Mouse (Mus musculus) right cerebral cortex, postnatal 36 days (tissue): Measurements from ENCODE around the gene Cog2.

Experiments
- DNase-seq, 2 experiments: peaks; one replicate each; pipeline ENCODE4 v3.0.0; 2022; ENCODE audit warnings: low spot score in 2 of 2, mixed read lengths in 1 of 2

Cog2 gene

GRCm38 (mm10) chr8:124520249-124521080 is at the start of gene Cog2:
Gene Cog2, plus strand, starts transcription at chr8:124520767.
- DNase-seq = peak; percentile 87 to 88

- DNase-seq = no peak
Measured at GRCm38 (mm10) chr8:124475690-124476089, 44.9 kb upstream of the Cog2 start.

GRCm38 (mm10) chr8:124476701-124477100 is 43.9 kb upstream of the Cog2 start:
- DNase-seq = peak; percentile 78 to 91

- DNase-seq = no peak
Measured at GRCm38 (mm10) chr8:124479251-124479650, 41.3 kb upstream of the Cog2 start.

- no peak for DNase-seq
Measured at GRCm38 (mm10) chr8:124480321-124480720, 40.2 kb upstream of the Cog2 start.

- no peak for DNase-seq
Measured at GRCm38 (mm10) chr8:124482790-124483189, 37.8 kb upstream of the Cog2 start.

- no peak for DNase-seq
Measured at GRCm38 (mm10) chr8:124483356-124484115, 37.0 kb upstream of the Cog2 start.

GRCm38 (mm10) chr8:124489311-124489710 is 31.3 kb upstream of the Cog2 start:
- DNase-seq = no peak

GRCm38 (mm10) chr8:124489786-124490185 is 30.8 kb upstream of the Cog2 start:
- no peak for DNase-seq

- DNase-seq = no peak
Measured at GRCm38 (mm10) chr8:124494397-124494796, 26.2 kb upstream of the Cog2 start.

- DNase-seq = no peak
Measured at GRCm38 (mm10) chr8:124494955-124495354, 25.6 kb upstream of the Cog2 start.

- DNase-seq = no peak
Measured at GRCm38 (mm10) chr8:124495676-124496075, 24.9 kb upstream of the Cog2 start.

GRCm38 (mm10) chr8:124496266-124496665 is 24.3 kb upstream of the Cog2 start:
- no peak for DNase-seq

GRCm38 (mm10) chr8:124496871-124497270 is 23.7 kb upstream of the Cog2 start:
- DNase-seq = no peak

- no peak for DNase-seq
Measured at GRCm38 (mm10) chr8:124498398-124498797, 22.2 kb upstream of the Cog2 start.

- no peak for DNase-seq
Measured at GRCm38 (mm10) chr8:124499236-124499937, 21.2 kb upstream of the Cog2 start.

GRCm38 (mm10) chr8:124499938-124500239 is 20.7 kb upstream of the Cog2 start:
- DNase-seq = no peak

- no peak for DNase-seq
Measured at GRCm38 (mm10) chr8:124505626-124506025, 14.9 kb upstream of the Cog2 start.

GRCm38 (mm10) chr8:124507572-124508320 is 12.8 kb upstream of the Cog2 start:
- peak; percentile 61 to 80 for DNase-seq

- no peak for DNase-seq
Measured at GRCm38 (mm10) chr8:124508321-124508695, 12.3 kb upstream of the Cog2 start.

GRCm38 (mm10) chr8:124509156-124509555 is 11.4 kb upstream of the Cog2 start:
- no peak for DNase-seq

- no peak for DNase-seq
Measured at GRCm38 (mm10) chr8:124516039-124516438, 4.5 kb upstream of the Cog2 start.
